Mouse (Mus musculus) kidney, postnatal 14 days (tissue): ENCODE results near the gene Tnn.

ENCODE experiments used
- DNase-seq: peaks from one replicate; pipeline ENCODE4 v3.0.0; 2022; ENCODE audit warnings: mixed read lengths

Gene Tnn

GRCm38 (mm10) chr1:160153480-160153879 is at the start of gene Tnn:
Tnn (minus strand) TSS chr1:160153580.
- no peak for DNase-seq

GRCm38 (mm10) chr1:160195337-160195663 is 41.9 kb upstream of the Tnn start:
- DNase-seq, result no peak

- DNase-seq, result peak; percentile 99
Measured at GRCm38 (mm10) chr1:160194529-160195336, 41.4 kb upstream of the Tnn start, which contains the start of gene Mrps14. Mrps14 (plus strand) TSS chr1:160195215.

- peak; percentile 62 for DNase-seq
Measured at GRCm38 (mm10) chr1:160184506-160184905, 31.1 kb upstream of the Tnn start.

- DNase-seq, result no peak
Measured at GRCm38 (mm10) chr1:160181216-160181615, 27.8 kb upstream of the Tnn start.

GRCm38 (mm10) chr1:160176903-160177302 is 23.5 kb upstream of the Tnn start:
- DNase-seq, result no peak

- no peak for DNase-seq
Measured at GRCm38 (mm10) chr1:160166600-160166999, 13.2 kb upstream of the Tnn start.

GRCm38 (mm10) chr1:160158190-160158589 is 4.8 kb upstream of the Tnn start:
- DNase-seq, result no peak

GRCm38 (mm10) chr1:160150726-160151125 is 2.7 kb downstream of the Tnn start:
- DNase-seq, result no peak

- DNase-seq, result no peak
Measured at GRCm38 (mm10) chr1:160149291-160149906, 4.0 kb downstream of the Tnn start.

- DNase-seq, result no peak
Measured at GRCm38 (mm10) chr1:160147274-160147673, 6.1 kb downstream of the Tnn start.

GRCm38 (mm10) chr1:160145606-160146005 is 7.8 kb downstream of the Tnn start:
- no peak for DNase-seq

- DNase-seq, result no peak
Measured at GRCm38 (mm10) chr1:160144343-160144742, 9.0 kb downstream of the Tnn start.

GRCm38 (mm10) chr1:160136362-160136890 is 17.0 kb downstream of the Tnn start:
- DNase-seq, result no peak

GRCm38 (mm10) chr1:160133464-160134079 is 19.8 kb downstream of the Tnn start:
- DNase-seq, result no peak

- DNase-seq, result no peak
Measured at GRCm38 (mm10) chr1:160123957-160124356, 29.4 kb downstream of the Tnn start.

- no peak for DNase-seq
Measured at GRCm38 (mm10) chr1:160108604-160109003, 44.8 kb downstream of the Tnn start.

GRCm38 (mm10) chr1:160105426-160105825 is 48.0 kb downstream of the Tnn start:
- DNase-seq, result no peak

GRCm38 (mm10) chr1:160100996-160101395 is 52.4 kb downstream of the Tnn start:
- no peak for DNase-seq

- DNase-seq, result peak; percentile 17
Measured at GRCm38 (mm10) chr1:160099659-160100302, 53.6 kb downstream of the Tnn start.

GRCm38 (mm10) chr1:160086651-160087050 is 66.7 kb downstream of the Tnn start:
- DNase-seq, result no peak

GRCm38 (mm10) chr1:160084239-160084638 is 69.1 kb downstream of the Tnn start:
- DNase-seq, result no peak

GRCm38 (mm10) chr1:160082647-160083046 is 70.7 kb downstream of the Tnn start:
- no peak for DNase-seq
